Mouse (Mus musculus): ENCODE measurements around the gene Vmn2r19. TPM values are rescaled to one million over a fixed set of nuclear protein-coding genes. Genes with fewer than 3 reads are reported as not detected.
"Not testable (repeated sequence)": the region's sequence is repeated elsewhere in the genome, so short reads cannot be mapped to it uniquely, and the experiment has no call there.

Gene Vmn2r19
- polyA plus RNA-seq, 1 experiment, result not detected

GRCm38 (mm10) chr6:123266945-123267344 is 41.2 kb upstream of the Vmn2r19 start:
- Histone ChIP-seq H3K4me3 (ENCODE audit: low read depth, low read length) (no peak overlapping the region), H3K27me3 (ENCODE audit: control insufficient read depth, insufficient read depth, low read length) (no peaks in the 10 kb centered on the region), H3K36me3 (ENCODE audit: control insufficient read depth, insufficient read depth, low read length) (no peaks in the 10 kb centered on the region), H3K4me1 (ENCODE audit: control insufficient read depth, insufficient read depth, insufficient read length, low read length) (no peaks in the 10 kb centered on the region), H3K27ac (ENCODE audit: insufficient read depth, low read depth, low read length) (no peak overlapping the region)
- whole genome bisulfite sequencing, result 62% methylated on average over 5 of the region's 5 CpGs
- TF ChIP-seq POLR2A (IDR thresholded peaks at IDR 0.05; ENCODE audit: low read depth, low read length), result no peak
- no peak for TF ChIP-seq CTCF (IDR thresholded peaks at IDR 0.05; ENCODE audit: extremely low read depth, insufficient read length, insufficient replicate concordance, low read depth, low read length)

GRCm38 (mm10) chr6:123279443-123279842 is 28.7 kb upstream of the Vmn2r19 start:
- Histone ChIP-seq H3K4me1 (ENCODE audit: control insufficient read depth, insufficient read depth, insufficient read length, low read length) (no peaks in the 10 kb centered on the region), H3K4me3 (ENCODE audit: low read depth, low read length) (no peak overlapping the region), H3K27ac (ENCODE audit: insufficient read depth, low read depth, low read length) (no peak overlapping the region), H3K27me3 (ENCODE audit: control insufficient read depth, insufficient read depth, low read length) (no peaks in the 10 kb centered on the region), H3K36me3 (ENCODE audit: control insufficient read depth, insufficient read depth, low read length) (no peaks in the 10 kb centered on the region)
- TF ChIP-seq CTCF (IDR thresholded peaks at IDR 0.05; ENCODE audit: extremely low read depth, insufficient read length, insufficient replicate concordance, low read depth, low read length), result no peak
- no peak for TF ChIP-seq POLR2A (IDR thresholded peaks at IDR 0.05; ENCODE audit: low read depth, low read length)
- WGBS, result 86% methylated on average over 2 of the region's 2 CpGs

- Histone ChIP-seq H3K27ac (ENCODE audit: insufficient read depth, low read depth, low read length) (no peak overlapping the region), H3K4me3 (ENCODE audit: low read depth, low read length) (no peak overlapping the region), H3K36me3 (ENCODE audit: control insufficient read depth, insufficient read depth, low read length) (no peaks in the 10 kb centered on the region), H3K4me1 (ENCODE audit: control insufficient read depth, insufficient read depth, insufficient read length, low read length) (no peaks in the 10 kb centered on the region), H3K27me3 (ENCODE audit: control insufficient read depth, insufficient read depth, low read length) (no peaks in the 10 kb centered on the region)
- TF ChIP-seq CTCF (IDR thresholded peaks at IDR 0.05; ENCODE audit: extremely low read depth, insufficient read length, insufficient replicate concordance, low read depth, low read length) (no peak), POLR2A (IDR thresholded peaks at IDR 0.05; ENCODE audit: low read depth, low read length) (no peak)
- 78% methylated on average over 2 of the region's 2 CpGs for WGBS
Measured at GRCm38 (mm10) chr6:123286311-123286710, 21.8 kb upstream of the Vmn2r19 start.

GRCm38 (mm10) chr6:123288931-123289330 is 19.2 kb upstream of the Vmn2r19 start:
- Histone ChIP-seq H3K36me3 (ENCODE audit: control insufficient read depth, insufficient read depth, low read length) (no peaks in the 10 kb centered on the region), H3K4me3 (ENCODE audit: low read depth, low read length) (no peak overlapping the region), H3K27me3 (ENCODE audit: control insufficient read depth, insufficient read depth, low read length) (no peaks in the 10 kb centered on the region), H3K4me1 (ENCODE audit: control insufficient read depth, insufficient read depth, insufficient read length, low read length) (no peaks in the 10 kb centered on the region), H3K27ac (ENCODE audit: insufficient read depth, low read depth, low read length) (no peak overlapping the region)
- TF ChIP-seq CTCF (IDR thresholded peaks at IDR 0.05; ENCODE audit: extremely low read depth, insufficient read length, insufficient replicate concordance, low read depth, low read length) (no peak), POLR2A (IDR thresholded peaks at IDR 0.05; ENCODE audit: low read depth, low read length) (no peak)
- 64% methylated on average over 10 of the region's 10 CpGs for WGBS

GRCm38 (mm10) chr6:123289753-123290152 is 18.4 kb upstream of the Vmn2r19 start, which contains the start of gene Clec4e:
Clec4e (minus strand) TSS chr6:123289870.
- H3K27me3 ChIP-seq (ENCODE audit: control insufficient read depth, insufficient read depth, low read length), result no peaks in the 10 kb centered on the region
- H3K36me3 ChIP-seq (ENCODE audit: control insufficient read depth, insufficient read depth, low read length), result no peaks in the 10 kb centered on the region
- no peak within 1 kb of the TSS for H3K4me3 ChIP-seq (ENCODE audit: low read depth, low read length)
- no peaks in the 10 kb centered on the region for H3K4me1 ChIP-seq (ENCODE audit: control insufficient read depth, insufficient read depth, insufficient read length, low read length)
- H3K27ac ChIP-seq (ENCODE audit: insufficient read depth, low read depth, low read length), result no peak within 1 kb of the TSS
- WGBS, result 70% methylated on average over 4 of the region's 4 CpGs
- TF ChIP-seq POLR2A (IDR thresholded peaks at IDR 0.05; ENCODE audit: low read depth, low read length) (no peak), CTCF (IDR thresholded peaks at IDR 0.05; ENCODE audit: extremely low read depth, insufficient read length, insufficient replicate concordance, low read depth, low read length) (no peak)

GRCm38 (mm10) chr6:123292751-123293400 is 15.3 kb upstream of the Vmn2r19 start:
- Histone ChIP-seq H3K27ac (ENCODE audit: insufficient read depth, low read depth, low read length) (no peak overlapping the region), H3K27me3 (ENCODE audit: control insufficient read depth, insufficient read depth, low read length) (no peaks in the 10 kb centered on the region), H3K36me3 (ENCODE audit: control insufficient read depth, insufficient read depth, low read length) (no peaks in the 10 kb centered on the region), H3K4me3 (ENCODE audit: low read depth, low read length) (no peak overlapping the region), H3K4me1 (ENCODE audit: control insufficient read depth, insufficient read depth, insufficient read length, low read length) (no peaks in the 10 kb centered on the region)
- TF ChIP-seq CTCF (IDR thresholded peaks at IDR 0.05; ENCODE audit: extremely low read depth, insufficient read length, insufficient replicate concordance, low read depth, low read length), result no peak
- no peak for TF ChIP-seq POLR2A (IDR thresholded peaks at IDR 0.05; ENCODE audit: low read depth, low read length)
- WGBS, result 94% methylated on average over 1 of the region's 1 CpGs

- not testable (repeated sequence) for H3K27ac ChIP-seq (ENCODE audit: insufficient read depth, low read depth, low read length); H3K27me3 ChIP-seq (ENCODE audit: control insufficient read depth, insufficient read depth, low read length); H3K4me1 ChIP-seq (ENCODE audit: control insufficient read depth, insufficient read depth, insufficient read length, low read length); H3K36me3 ChIP-seq (ENCODE audit: control insufficient read depth, insufficient read depth, low read length); H3K4me3 ChIP-seq (ENCODE audit: low read depth, low read length)
- WGBS, result 78% methylated on average over 11 of the region's 11 CpGs
Measured at GRCm38 (mm10) chr6:123293509-123293908, 14.6 kb upstream of the Vmn2r19 start.
